Mouse (Mus musculus): ENCODE measurements at regions not wholly inside any gene's neighbourhood (a gene's known extent, or its start where the extent isn't known, plus 50 kb on each side); places are given as distances from the start of the nearest gene placed in this dataset.
A peak's percentile ranks its signal among the peaks of the same experiment; 100 is the strongest.

GRCm38 (mm10) chr2:34080176-34080575, 192.4 kb upstream of the Mvb12b start:
- H3K27ac ChIP-seq: no peak overlapping the region
- DNase-seq (ENCODE audit: low spot score in 2 of 2): no peak
- TF ChIP-seq CTCF (conservative IDR thresholded peaks at IDR 0.05): no peak
- no peak overlapping the region for H3K4me3 ChIP-seq

- H3K27ac ChIP-seq: no peak overlapping the region
- TF ChIP-seq CTCF (conservative IDR thresholded peaks at IDR 0.05): no peak
- no peak overlapping the region for H3K4me3 ChIP-seq
- no peak for DNase-seq (ENCODE audit: low spot score in 2 of 2)
Measured at GRCm38 (mm10) chr2:34079282-34079681, 191.5 kb upstream of the Mvb12b start.

GRCm38 (mm10) chr2:34078875-34079262, 191.1 kb upstream of the Mvb12b start:
- Histone ChIP-seq H3K27ac (no peak overlapping the region), H3K4me3 (no peak overlapping the region)
- no peak for TF ChIP-seq CTCF (conservative IDR thresholded peaks at IDR 0.05)
- no peak for DNase-seq (ENCODE audit: low spot score in 2 of 2)

GRCm38 (mm10) chr2:34078248-34078874, 190.6 kb upstream of the Mvb12b start:
- TF ChIP-seq CTCF (conservative IDR thresholded peaks at IDR 0.05): no peak
- no peak overlapping the region for H3K4me3 ChIP-seq
- H3K27ac ChIP-seq: no peak overlapping the region
- DNase-seq (ENCODE audit: low spot score in 2 of 2): no peak

- TF ChIP-seq CTCF (conservative IDR thresholded peaks at IDR 0.05): no peak
- H3K27ac ChIP-seq: no peak overlapping the region
- H3K4me3 ChIP-seq: no peak overlapping the region
- DNase-seq (ENCODE audit: low spot score in 2 of 2): no peak
Measured at GRCm38 (mm10) chr2:34076346-34076745, 188.6 kb upstream of the Mvb12b start.

- Histone ChIP-seq H3K27ac (no peak overlapping the region), H3K4me3 (no peak overlapping the region)
- no peak for DNase-seq (ENCODE audit: low spot score in 2 of 2)
- no peak for TF ChIP-seq CTCF (conservative IDR thresholded peaks at IDR 0.05)
Measured at GRCm38 (mm10) chr2:34074066-34074465, 186.3 kb upstream of the Mvb12b start.

GRCm38 (mm10) chr2:34065592-34065991, 177.8 kb upstream of the Mvb12b start:
- H3K4me3 ChIP-seq: no peak overlapping the region
- peak in 1 of 2 experiments; percentile 27 for DNase-seq (ENCODE audit: low spot score in 2 of 2)
- TF ChIP-seq CTCF (conservative IDR thresholded peaks at IDR 0.05): no peak
- H3K27ac ChIP-seq: 0 out of 2 replicates have a peak overlapping the region, but pooled peaks have one; percentile 23

- no peak for TF ChIP-seq CTCF (conservative IDR thresholded peaks at IDR 0.05)
- no peak overlapping the region for H3K4me3 ChIP-seq
- DNase-seq (ENCODE audit: low spot score in 2 of 2): no peak
- H3K27ac ChIP-seq: 0 out of 2 replicates have a peak overlapping the region, but pooled peaks have one; percentile 23
Measured at GRCm38 (mm10) chr2:34065090-34065489, 177.3 kb upstream of the Mvb12b start.

GRCm38 (mm10) chr2:34056552-34056951, 168.8 kb upstream of the Mvb12b start:
- Histone ChIP-seq H3K4me3 (no peak overlapping the region), H3K27ac (no peak overlapping the region)
- no peak for TF ChIP-seq CTCF (conservative IDR thresholded peaks at IDR 0.05)
- no peak for DNase-seq (ENCODE audit: low spot score in 2 of 2)

GRCm38 (mm10) chr2:34043064-34043463, 155.3 kb upstream of the Mvb12b start:
- H3K4me3 ChIP-seq: no peak overlapping the region
- H3K27ac ChIP-seq: no peak overlapping the region
- TF ChIP-seq CTCF (conservative IDR thresholded peaks at IDR 0.05): peak; percentile 65
- DNase-seq (ENCODE audit: low spot score in 2 of 2): no peak

GRCm38 (mm10) chr2:34042336-34042735, 154.6 kb upstream of the Mvb12b start:
- no peak for DNase-seq (ENCODE audit: low spot score in 2 of 2)
- no peak overlapping the region for H3K4me3 ChIP-seq
- TF ChIP-seq CTCF (conservative IDR thresholded peaks at IDR 0.05): no peak

GRCm38 (mm10) chr2:34038982-34039381, 151.2 kb upstream of the Mvb12b start:
- H3K27ac ChIP-seq: no peak overlapping the region
- TF ChIP-seq CTCF (conservative IDR thresholded peaks at IDR 0.05): no peak
- DNase-seq (ENCODE audit: low spot score in 2 of 2): no peak
- no peak overlapping the region for H3K4me3 ChIP-seq

More at GRCm38 (mm10) chr2:34042336-34042735, 154.6 kb upstream of the Mvb12b start:
- H3K27ac ChIP-seq: no peak overlapping the region

GRCm38 (mm10) chr2:34033212-34033611, 145.5 kb upstream of the Mvb12b start:
- Histone ChIP-seq H3K27ac (no peak overlapping the region), H3K4me3 (no peak overlapping the region)
- no peak for DNase-seq (ENCODE audit: low spot score in 2 of 2)
- no peak for TF ChIP-seq CTCF (conservative IDR thresholded peaks at IDR 0.05)

- TF ChIP-seq CTCF (conservative IDR thresholded peaks at IDR 0.05): no peak
- DNase-seq (ENCODE audit: low spot score in 2 of 2): no peak
- H3K4me3 ChIP-seq: no peak overlapping the region
- no peak overlapping the region for H3K27ac ChIP-seq
Measured at GRCm38 (mm10) chr2:34031421-34031820, 143.7 kb upstream of the Mvb12b start.
